Mouse (Mus musculus) stomach, postnatal 0 days (tissue): Measurements from ENCODE around the gene Il27ra. TPM values are rescaled to one million over a fixed set of nuclear protein-coding genes. Genes with fewer than 3 reads are reported as not detected.

ENCODE experiments used
- ATAC-seq: fragments of 200-750 bp; cut with Nextera tagmentation; 2 replicates; pipeline ENCODE4 v1.8.0; 2017; ENCODE audit not compliant: low FRiP score, low TSS enrichment
- DNase-seq: peaks from one replicate; pipeline ENCODE4 v3.0.0-alpha.2; 2016; ENCODE audit warnings: low spot score
- H3K27ac ChIP-seq: fragments of 300-500 bp; sonication (generic); replicated peaks from 2 replicates; pipeline ENCODE4 v1.5.1; 2014; ENCODE audit warnings: mild to moderate bottlenecking, control low read depth
- H3K27me3 ChIP-seq: fragments of 300-500 bp; sonication (generic); 2 replicates; pipeline ENCODE4 v1.6.1; 2014; ENCODE audit warnings: low read length; ENCODE audit not compliant: control insufficient read depth, insufficient read depth
- H3K36me3 ChIP-seq: fragments of 300-500 bp; sonication (generic); 2 replicates; pipeline ENCODE4 v1.6.1; 2014; ENCODE audit warnings: low read length, mixed read lengths; ENCODE audit not compliant: control insufficient read depth, insufficient read depth
- H3K4me1 ChIP-seq: fragments of 300-500 bp; sonication (generic); replicated peaks from 2 replicates; pipeline ENCODE4 v1.6.1; 2014; ENCODE audit warnings: antibody characterized with exemption; ENCODE audit not compliant: control insufficient read depth, insufficient read depth
- H3K4me2 ChIP-seq: fragments of 300-500 bp; sonication (generic); replicated peaks from 2 replicates; pipeline ENCODE4 v1.6.1; 2014; ENCODE audit warnings: low read depth, mild to moderate bottlenecking, control low read depth, moderate library complexity
- H3K4me3 ChIP-seq: fragments of 300-500 bp; sonication (generic); 2 replicates; pipeline ENCODE4 v1.5.1; 2014; ENCODE audit warnings: low read depth, low read length, control low read depth
- H3K9ac ChIP-seq: fragments of 300-500 bp; sonication (generic); 2 replicates; pipeline ENCODE4 v1.6.1; 2014; ENCODE audit warnings: mild to moderate bottlenecking, low read length, control low read depth, mixed read lengths
- H3K9me3 ChIP-seq: fragments of 300-500 bp; sonication (generic); 2 replicates; pipeline ENCODE4 v1.6.1; 2016; ENCODE audit warnings: low read length; ENCODE audit not compliant: control insufficient read depth
- CTCF ChIP-seq: IDR thresholded peaks from 2 replicates; pipeline ENCODE4 v1.5.1; 2016; ENCODE audit warnings: antibody characterized with exemption, low read depth, mild to moderate bottlenecking, moderate library complexity
- EP300 ChIP-seq: optimal IDR thresholded peaks from 2 replicates; pipeline ENCODE3; 2016; ENCODE audit warnings: antibody characterized with exemption
- WGBS: fragments of 180-500 bp; shearing (Covaris S2); extraction: QIAGEN DNeasy Blood & Tissue Kit; methylation state at CpG from one replicate; pipeline ENCODE4 v1.1.7; 2014; 5-methylcytosine and 5-hydroxymethylcytosine counted together
- polyA plus RNA-seq: library from polyadenylated mRNA; unstranded; fragments of >200 nt; fragmentation: Nextera tagmentation; extraction: Ambion mirVana; gene quantifications from 2 replicates; pipeline ENCODE4 v1.2.1, GENCODE M21; 2015

Gene Il27ra
- polyA plus RNA-seq, 1 experiment from 2014 or later = 0.40 TPM

- no peaks in the 10 kb centered on the region for H3K9me3 ChIP-seq
- DNase-seq (no peak), ATAC-seq (no peak)
- WGBS = 59% methylated on average over 12 of the region's 12 CpGs
- peaks cover 8% of the 10 kb centered on the region; the same call in 1 of the 2 replicates for H3K4me1 ChIP-seq
- no peak overlapping the region for H3K4me2 ChIP-seq
- TF ChIP-seq EP300 (no peak), CTCF (no peak)
- no peaks in the 10 kb centered on the region for H3K36me3 ChIP-seq
- no peak overlapping the region for H3K9ac ChIP-seq
- H3K27me3 ChIP-seq = no peaks in the 10 kb centered on the region
- H3K27ac ChIP-seq = peak overlapping the region; percentile 40; the same call in 1 of the 2 replicates
- H3K4me3 ChIP-seq = no peak overlapping the region
Observed at GRCm38 (mm10) chr8:84068316-84069035, 26.1 kb upstream of the Il27ra start.

GRCm38 (mm10) chr8:84067911-84068310 is 25.5 kb upstream of the Il27ra start:
- H3K9me3 ChIP-seq = no peaks in the 10 kb centered on the region
- no peaks in the 10 kb centered on the region for H3K36me3 ChIP-seq
- H3K4me3 ChIP-seq = peak overlapping the region; percentile 84
- WGBS = 85% methylated on average over 7 of the region's 7 CpGs
- no peak overlapping the region for H3K27ac ChIP-seq
- no peak for ATAC-seq
- H3K4me2 ChIP-seq = peak overlapping the region; percentile 36
- H3K27me3 ChIP-seq = no peaks in the 10 kb centered on the region
- DNase-seq = no peak
- H3K4me1 ChIP-seq = peaks cover 8% of the 10 kb centered on the region; the same call in 1 of the 2 replicates
- no peak for TF ChIP-seq EP300
- no peak for TF ChIP-seq CTCF
- peak overlapping the region; percentile 23; the same call in 1 of the 2 replicates for H3K9ac ChIP-seq

- H3K27me3 ChIP-seq = no peaks in the 10 kb centered on the region
- DNase-seq (peak; percentile 96), ATAC-seq (peak; percentile 75)
- peaks cover 8% of the 10 kb centered on the region; the same call in 1 of the 2 replicates for H3K4me1 ChIP-seq
- peak overlapping the region; percentile 36 for H3K4me2 ChIP-seq
- H3K4me3 ChIP-seq = peak overlapping the region; percentile 84
- no peak for TF ChIP-seq EP300
- TF ChIP-seq CTCF = no peak
- H3K27ac ChIP-seq = peak overlapping the region; percentile 99
- peak overlapping the region; percentile 90 for H3K9ac ChIP-seq
- H3K9me3 ChIP-seq = no peaks in the 10 kb centered on the region
- no peaks in the 10 kb centered on the region for H3K36me3 ChIP-seq
- 1% methylated on average over 43 of the region's 58 CpGs for WGBS
Observed at GRCm38 (mm10) chr8:84067047-84067573, 24.7 kb upstream of the Il27ra start.

GRCm38 (mm10) chr8:84066291-84066930 is 24.0 kb upstream of the Il27ra start, which contains the start of gene Rfx1:
TSS of gene Rfx1 (plus strand) at chr8:84066834.
- no peaks in the 10 kb centered on the region for H3K27me3 ChIP-seq
- H3K4me1 ChIP-seq = peaks cover 8% of the 10 kb centered on the region; the same call in 1 of the 2 replicates
- H3K4me3 ChIP-seq = peak within 1 kb of the TSS; percentile 84
- DNase-seq (peak; percentile 98), ATAC-seq (peak; percentile 97)
- peak within 1 kb of the TSS; percentile 86 for H3K4me2 ChIP-seq
- H3K36me3 ChIP-seq = no peaks in the 10 kb centered on the region
- H3K27ac ChIP-seq = peak within 1 kb of the TSS; percentile 99
- peak within 1 kb of the TSS; percentile 90 for H3K9ac ChIP-seq
- H3K9me3 ChIP-seq = no peaks in the 10 kb centered on the region
- no peak for TF ChIP-seq CTCF
- TF ChIP-seq EP300 = peak; percentile 94
- under 1% methylated on average over 51 of the region's 51 CpGs for WGBS

GRCm38 (mm10) chr8:84065457-84066072 is 23.2 kb upstream of the Il27ra start:
- no peak for ATAC-seq

More at GRCm38 (mm10) chr8:84065457-84066072, 23.2 kb upstream of the Il27ra start:
- WGBS = 20% methylated on average over 5 of the region's 5 CpGs
- Histone ChIP-seq H3K27me3 (no peaks in the 10 kb centered on the region), H3K4me3 (peak overlapping the region; percentile 62), H3K36me3 (no peaks in the 10 kb centered on the region), H3K27ac (peak overlapping the region; percentile 86), H3K9me3 (no peaks in the 10 kb centered on the region), H3K4me2 (peak overlapping the region; percentile 86), H3K9ac (peak overlapping the region; percentile 71), H3K4me1 (peaks cover 6% of the 10 kb centered on the region; the same call in 1 of the 2 replicates)
- no peak for DNase-seq
- TF ChIP-seq EP300 (no peak), CTCF (no peak)
